Mouse (Mus musculus) heart, adult 2 months (tissue): ENCODE measurements at regions not wholly inside any gene's neighbourhood (a gene's known extent, or its start where the extent isn't known, plus 50 kb on each side); places are given as distances from the start of the nearest gene placed in this dataset.

ENCODE experiments used
- CTCF ChIP-seq: fragments of 200-600 bp; IDR thresholded peaks from 2 replicates; pipeline ENCODE4 v1.8.1; 2022; ENCODE audit warnings: antibody characterized with exemption, mild to moderate bottlenecking, moderate library complexity
- POLR2A ChIP-seq: fragments of 200-500 bp; IDR thresholded peaks from 2 replicates; pipeline ENCODE4 v1.6.1; 2011; ENCODE audit warnings: mild to moderate bottlenecking, low read depth, low read length, control low read depth; ENCODE audit not compliant: insufficient read depth

GRCm38 (mm10) chr6:98178005-98178404 lies 164.5 kb downstream of the Gm765 start:
- TF ChIP-seq POLR2A = no peak
- no peak for TF ChIP-seq CTCF
